Mouse (Mus musculus) cerebellum, adult 2 months (tissue): ENCODE data around the gene Jakmip3. TPM values are rescaled to one million over a fixed set of nuclear protein-coding genes. Genes with fewer than 3 reads are reported as not detected.

Experiments used
- DNase-seq, 2 experiments: peaks; one replicate each; pipeline ENCODE4 v3.0.0; 2021
- H3K27ac ChIP-seq: fragments of 200-500 bp; 2 replicates; pipeline ENCODE4 v1.5.1; 2012; ENCODE audit warnings: low read length, control low read depth, inconsistent platforms; ENCODE audit not compliant: insufficient read depth
- H3K27me3 ChIP-seq: fragments of 200-500 bp; 2 replicates; pipeline ENCODE4 v1.6.1; 2012; ENCODE audit warnings: inconsistent platforms, mild to moderate bottlenecking, low read length, moderate library complexity; ENCODE audit not compliant: control insufficient read depth, insufficient read depth
- H3K4me1 ChIP-seq: fragments of 200-500 bp; 2 replicates; pipeline ENCODE4 v1.6.1; 2011; ENCODE audit warnings: low read length; ENCODE audit not compliant: control insufficient read depth, insufficient read depth
- H3K4me3 ChIP-seq: fragments of 200-500 bp; replicated peaks from 2 replicates; pipeline ENCODE3; 2011; ENCODE audit warnings: mild to moderate bottlenecking, low read depth, low read length, control low read depth; ENCODE audit not compliant: insufficient read depth
- CTCF ChIP-seq: fragments of 200-500 bp; IDR thresholded peaks from 2 replicates; pipeline ENCODE4 v1.5.1; 2011; ENCODE audit warnings: low read depth, mild to moderate bottlenecking, control low read depth, low read length, moderate library complexity, borderline replicate concordance; ENCODE audit not compliant: insufficient read depth
- POLR2A ChIP-seq: fragments of 200-500 bp; IDR thresholded peaks from 2 replicates; pipeline ENCODE4 v1.6.1; 2011; ENCODE audit warnings: low read length, control low read depth, borderline replicate concordance; ENCODE audit not compliant: insufficient read depth
- WGBS: fragments of 180-500 bp; shearing (Covaris S2); methylation state at CpG from one replicate; pipeline ENCODE4 v1.1.7; 2018; 5-methylcytosine and 5-hydroxymethylcytosine counted together
- polyA plus RNA-seq: library from polyadenylated mRNA; depleted of rRNA; stranded (reverse); fragments of >200 nt; gene quantifications from 2 replicates; pipeline ENCODE4 v1.2.3, GENCODE M21; 2012

Jakmip3 gene
- polyA plus RNA-seq, 1 experiment: 47.6 TPM

DNA sequence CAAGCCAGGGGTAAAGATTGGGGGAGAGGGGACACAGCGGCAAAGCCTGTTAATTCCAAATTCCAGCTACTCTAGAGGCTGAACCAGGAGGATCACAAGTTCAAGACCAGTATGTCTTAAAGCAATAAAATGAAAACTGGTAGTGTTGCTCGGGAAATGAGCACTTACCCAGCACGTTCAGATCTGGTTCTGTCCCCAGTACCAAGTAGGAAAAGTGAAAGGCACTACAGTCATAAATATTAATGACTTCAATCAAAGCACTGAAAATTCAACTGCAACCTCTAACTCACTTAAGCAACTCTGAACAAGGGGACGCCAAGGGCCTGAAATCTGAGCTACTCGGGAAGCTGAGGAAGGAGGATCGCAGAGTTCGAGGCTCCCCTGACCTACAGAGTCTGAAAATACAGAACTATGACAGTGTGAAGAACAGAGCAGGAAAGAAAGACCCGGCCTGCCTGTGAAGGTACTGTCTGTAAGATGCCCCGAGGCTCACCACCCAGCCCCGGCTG lies 31.7 kb upstream of the Jakmip3 start:
- H3K4me1 ChIP-seq: peaks cover 6% of the 10 kb centered on the region
- no peak for DNase-seq
- TF ChIP-seq POLR2A (no peak), CTCF (no peak)
- 14% methylated on average over 10 of the region's 10 CpGs for WGBS
- H3K4me3 ChIP-seq: peak overlapping the region; percentile 78
- H3K27me3 ChIP-seq: no peaks in the 10 kb centered on the region
- H3K27ac ChIP-seq: peak overlapping the region; percentile 69

DNA sequence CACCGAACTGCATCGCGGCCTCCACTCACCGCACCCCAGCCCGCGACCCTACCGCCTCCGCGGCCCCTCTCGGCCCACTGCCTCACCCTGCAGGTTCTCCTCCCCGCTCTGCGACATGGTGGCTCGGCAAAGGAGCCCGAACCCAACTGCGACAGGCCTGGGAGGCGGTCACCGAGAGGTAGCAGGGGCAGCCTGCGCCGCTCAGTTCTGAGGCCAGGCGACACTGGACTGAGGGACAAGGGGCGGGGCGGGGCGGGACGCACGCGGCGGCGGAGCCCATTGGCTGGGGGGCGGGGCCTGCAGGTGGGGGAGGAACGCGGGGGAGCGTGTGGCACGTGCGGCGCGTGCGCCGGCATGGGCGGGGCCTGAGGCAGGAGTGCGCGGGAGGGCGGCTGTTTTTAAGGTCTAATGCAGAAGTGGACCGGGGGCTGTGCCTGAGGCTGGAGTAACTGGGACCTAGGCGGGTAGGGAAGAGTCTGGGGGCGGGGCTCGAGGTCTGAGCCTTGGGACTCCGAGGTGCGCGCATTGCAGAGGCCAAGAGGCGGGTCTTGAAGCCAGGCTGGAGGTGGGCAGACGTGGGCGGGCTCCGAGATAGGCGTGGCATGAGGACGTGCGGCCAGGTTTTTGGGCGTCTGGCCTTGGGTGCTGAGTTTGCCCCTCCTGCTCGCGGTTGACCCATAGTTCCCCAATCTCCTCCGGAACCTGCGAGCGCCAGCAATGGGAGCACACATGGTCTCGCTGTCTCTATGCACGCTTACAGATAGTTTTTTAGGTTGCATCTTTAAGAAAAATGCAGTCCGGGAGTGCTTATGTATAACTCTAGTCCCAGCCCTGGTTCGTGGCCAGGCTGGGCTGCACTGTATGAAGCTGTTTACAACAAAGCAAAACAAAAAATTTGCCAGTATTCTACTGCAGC lies 31.0 kb upstream of the Jakmip3 start, which contains the start of gene Bnip3:
Gene Bnip3, minus strand, starts transcription at position 243 of the 916 bp plus-strand sequence.
- peak within 1 kb of the TSS; percentile 69 for H3K27ac ChIP-seq
- no peaks in the 10 kb centered on the region for H3K27me3 ChIP-seq
- peak; percentile 90 to 92 for DNase-seq
- H3K4me1 ChIP-seq: peaks cover 6% of the 10 kb centered on the region
- peak within 1 kb of the TSS; percentile 78 for H3K4me3 ChIP-seq
- TF ChIP-seq POLR2A (peak; percentile 91), CTCF (no peak)
- WGBS: under 1% methylated on average over 64 of the region's 66 CpGs

DNA sequence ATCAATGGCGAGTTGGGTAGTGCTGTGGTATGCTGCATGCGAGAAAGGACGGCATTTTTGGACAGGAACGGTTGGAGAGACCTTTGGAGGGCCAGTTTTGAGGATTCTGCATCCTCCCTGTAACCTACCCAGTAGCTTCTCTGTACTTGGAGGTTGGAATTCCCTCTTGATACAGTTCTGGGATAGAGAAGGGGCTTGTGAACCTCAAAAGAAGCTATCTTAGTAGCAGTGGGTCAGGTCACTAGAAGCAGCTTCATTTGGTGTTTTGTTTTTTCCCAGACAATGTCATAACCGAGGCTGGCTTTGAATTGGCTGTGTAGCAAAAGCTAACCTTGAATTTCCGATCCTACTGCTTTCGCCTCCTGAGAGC lies 30.4 kb upstream of the Jakmip3 start:
- WGBS: 30% methylated on average over 7 of the region's 7 CpGs
- Histone ChIP-seq H3K4me1 (peaks cover 6% of the 10 kb centered on the region), H3K27ac (no peak overlapping the region; the same call in 1 of the 2 replicates), H3K27me3 (no peaks in the 10 kb centered on the region), H3K4me3 (peak overlapping the region; percentile 78)
- DNase-seq: no peak
- TF ChIP-seq CTCF (no peak), POLR2A (no peak)

DNA sequence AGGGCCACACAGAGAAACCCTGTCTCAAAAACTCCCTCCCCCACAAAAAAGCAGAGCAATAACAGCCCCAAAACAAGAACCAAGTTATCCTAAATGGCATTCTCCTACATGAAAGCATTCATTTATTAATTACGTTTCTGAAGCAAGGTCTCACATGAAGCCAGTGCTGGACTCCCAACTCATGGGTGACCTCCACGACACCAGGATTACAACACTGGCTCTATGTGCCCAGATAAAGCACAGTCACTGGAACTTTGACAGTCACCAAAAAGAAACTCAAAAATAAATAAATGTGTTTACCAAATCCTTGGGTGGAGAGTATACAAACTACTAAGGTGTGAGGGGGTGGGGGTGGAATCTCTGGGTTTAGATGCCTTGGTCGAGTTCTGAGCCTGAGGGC lies 26.9 kb upstream of the Jakmip3 start:
- H3K27me3 ChIP-seq: no peaks in the 10 kb centered on the region
- no peaks in the 10 kb centered on the region; the same call in 1 of the 2 replicates for H3K4me1 ChIP-seq
- DNase-seq: no peak
- TF ChIP-seq CTCF (no peak), POLR2A (no peak)
- no peak overlapping the region for H3K27ac ChIP-seq
- 87% methylated on average over 3 of the region's 3 CpGs for WGBS
- H3K4me3 ChIP-seq: no peak overlapping the region

DNA sequence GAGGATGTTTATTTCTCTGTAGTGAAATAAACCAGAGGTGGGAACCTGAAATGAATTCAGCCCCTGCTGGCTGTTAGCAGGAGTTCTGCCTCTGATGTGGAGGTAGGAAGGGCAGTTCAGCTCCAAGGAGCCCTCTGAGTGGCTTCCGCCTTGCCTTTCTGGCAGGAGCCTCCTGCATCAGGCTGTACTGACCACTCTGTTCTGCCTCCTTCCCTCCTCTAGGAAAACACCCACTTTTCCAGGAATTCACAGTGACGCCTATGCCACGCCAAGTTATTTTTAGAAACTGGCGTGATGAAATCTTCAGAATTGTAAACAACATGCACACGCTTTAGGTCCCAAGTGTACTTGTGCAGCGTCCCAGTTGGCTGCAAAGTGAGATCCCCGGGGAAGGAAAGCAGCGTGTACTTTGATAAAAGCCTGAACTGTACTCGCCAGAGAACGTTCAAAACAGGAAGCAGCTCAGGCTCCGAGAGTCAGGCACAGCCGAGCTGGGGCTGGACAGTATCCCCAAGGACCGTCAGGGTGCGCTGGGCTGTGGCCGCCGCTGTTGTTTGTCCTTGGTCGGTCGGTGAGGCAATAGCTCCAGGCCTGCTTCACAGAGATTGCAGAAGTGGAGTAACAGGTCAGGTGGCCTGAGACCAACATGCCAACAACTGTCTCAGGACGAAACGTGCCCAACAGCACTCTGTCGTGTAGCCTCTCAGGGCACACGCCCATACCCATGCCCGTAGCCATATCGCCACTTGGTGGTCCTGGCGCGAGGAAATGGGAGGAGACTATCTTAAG lies 21.2 kb upstream of the Jakmip3 start:
- WGBS: 4% methylated on average over 26 of the region's 26 CpGs
- H3K27ac ChIP-seq: no peak overlapping the region
- peak overlapping the region; percentile 45 for H3K4me3 ChIP-seq
- DNase-seq: peak; percentile 31 to 44
- H3K27me3 ChIP-seq: no peaks in the 10 kb centered on the region
- TF ChIP-seq POLR2A (no peak), CTCF (no peak)
- 0 out of 2 replicates have a peak, but pooled peaks cover 2% of the 10 kb centered on the region for H3K4me1 ChIP-seq

DNA sequence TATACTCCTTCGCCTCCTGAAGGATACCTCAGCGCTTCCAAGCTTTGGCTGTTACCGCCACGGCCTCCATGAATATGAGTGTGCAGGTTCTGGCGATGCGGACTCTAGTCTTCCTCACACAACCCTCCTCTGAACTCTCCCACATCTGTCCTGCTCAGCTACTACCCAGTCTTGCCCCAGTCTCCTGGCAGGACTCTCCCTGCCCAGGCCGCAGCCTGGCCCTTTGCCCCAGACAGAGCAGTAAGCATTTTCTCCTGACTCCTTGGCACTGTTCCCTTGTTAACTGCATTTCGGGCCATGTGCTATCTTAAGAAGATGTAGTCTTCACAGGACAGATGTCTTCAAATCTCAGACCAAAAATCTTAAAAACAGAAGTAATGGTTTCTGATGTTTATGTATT lies 18.9 kb upstream of the Jakmip3 start:
- Histone ChIP-seq H3K4me3 (no peak overlapping the region), H3K27me3 (no peaks in the 10 kb centered on the region), H3K27ac (no peak overlapping the region), H3K4me1 (0 out of 2 replicates have a peak, but pooled peaks cover 2% of the 10 kb centered on the region)
- no peak for TF ChIP-seq POLR2A
- 87% methylated on average over 8 of the region's 8 CpGs for WGBS
- DNase-seq: no peak

DNA sequence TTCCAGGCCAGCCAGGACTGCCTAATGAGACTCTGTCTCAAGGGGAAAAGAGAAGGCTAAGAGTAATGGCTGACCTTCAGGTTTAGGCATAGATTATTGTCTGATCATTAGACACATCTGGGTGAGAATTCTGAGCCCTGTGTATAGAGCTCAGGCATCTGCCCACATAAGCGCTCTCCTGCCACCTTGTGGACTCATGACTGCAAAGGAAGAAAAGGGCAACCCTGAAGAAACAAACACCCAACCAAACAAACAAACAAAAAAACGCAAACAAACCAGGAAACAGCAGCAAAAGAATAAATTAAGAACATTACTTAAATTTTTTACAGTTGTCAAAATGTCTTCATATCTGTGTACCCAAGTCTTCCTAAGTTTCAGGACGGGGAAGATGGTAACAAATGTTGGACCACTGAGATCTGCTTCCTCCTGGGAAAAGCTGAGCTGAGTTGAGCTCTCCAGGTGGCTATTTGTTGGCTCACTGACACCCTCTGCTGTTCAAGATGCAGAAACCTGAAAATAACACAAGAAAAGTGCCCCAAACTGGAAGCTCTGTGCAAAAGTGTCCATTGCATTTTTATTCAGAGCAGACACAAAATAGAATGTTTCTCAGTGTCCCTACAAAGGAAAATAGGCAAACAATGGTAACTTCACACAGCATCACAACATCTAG lies 16.6 kb upstream of the Jakmip3 start:
- 24% methylated on average over 3 of the region's 3 CpGs for WGBS
- no peak overlapping the region for H3K4me3 ChIP-seq
- no peaks in the 10 kb centered on the region for H3K27me3 ChIP-seq
- no peak overlapping the region for H3K27ac ChIP-seq
- H3K4me1 ChIP-seq: 0 out of 2 replicates have a peak, but pooled peaks cover 2% of the 10 kb centered on the region
- DNase-seq: peak in 1 of 2 experiments; percentile 28
- TF ChIP-seq CTCF (peak; percentile 50; the same call in 1 of the 2 replicates), POLR2A (no peak)
